ENCODE assay signal across 8 mouse cellular contexts in the genomic region with DNA sequence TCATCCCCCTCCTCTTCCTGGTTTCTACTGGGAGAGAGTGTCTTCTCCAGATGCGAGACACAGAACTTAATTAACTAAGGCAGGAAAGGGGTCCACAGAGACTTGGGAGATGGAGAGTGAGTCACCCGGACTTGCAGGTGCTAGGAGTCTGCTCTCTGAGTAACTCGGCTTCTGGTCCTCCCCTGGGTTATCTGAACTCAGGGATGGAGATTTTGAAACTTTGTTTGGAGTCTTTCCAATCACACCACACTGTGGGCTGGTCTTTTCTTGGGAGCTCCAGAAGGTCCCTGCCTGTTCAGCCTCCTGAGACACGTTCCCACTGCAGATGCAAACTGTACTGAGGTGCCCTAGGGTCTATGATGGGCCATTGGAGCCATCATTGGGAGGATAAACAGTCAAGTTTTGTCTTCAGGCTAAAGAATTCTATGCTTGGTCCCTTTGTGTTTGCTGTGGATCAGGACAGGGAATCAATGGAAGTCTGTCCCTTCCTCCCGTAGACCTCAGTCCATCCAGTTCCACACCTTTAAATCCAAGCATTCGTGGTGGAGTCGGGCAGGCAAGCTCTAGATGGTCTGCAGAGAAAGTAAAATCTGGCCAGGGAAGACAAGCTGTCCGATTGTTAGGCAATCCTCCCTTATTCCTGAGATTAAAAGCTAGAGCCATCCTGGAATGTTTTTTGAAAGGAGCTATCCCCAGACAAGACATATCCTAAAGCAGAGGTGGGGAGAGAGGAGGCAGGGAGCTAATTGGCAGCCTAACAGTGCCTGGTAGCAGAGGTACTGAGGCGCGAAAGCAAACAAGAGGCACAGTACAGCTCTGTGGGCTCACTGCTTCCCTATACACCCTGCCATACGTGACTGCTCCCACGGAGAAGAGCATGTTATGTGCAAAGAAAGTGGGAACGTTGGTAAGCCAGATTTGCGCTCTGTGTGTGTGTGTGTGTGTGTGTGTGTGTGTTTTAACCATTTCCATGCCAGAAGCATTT. TPM values are rescaled to one million over a fixed set of nuclear protein-coding genes. Genes with fewer than 3 reads are reported as not detected.
A peak's percentile ranks its signal among the peaks of the same experiment; 100 is the strongest.
DNase-seq lines count a peak whose midpoint lies in the region; ATAC-seq lines count a peak whose summit lies in the region.

No protein-coding gene starts in this region.

- WGBS in heart, embryonic 10.5 days = 26% methylated on average over 14 of the region's 14 CpGs
- WGBS in neural tube, embryonic 14.5 days = 17% methylated on average over 14 of the region's 14 CpGs

- peak; percentile 34 for DNase-seq in embryo, embryonic 10 days (ENCODE audit: low spot score)
- DNase-seq in embryo, embryonic 9.5 days (ENCODE audit: extremely low spot score) = no peak
- peak; percentile 77 for DNase-seq in MN1 (ENCODE audit: low spot score)
- DNase-seq in heart, embryonic 10.5 days (ENCODE audit: low spot score) = no peak
- peak; percentile 52 to 78 for DNase-seq in left cerebral cortex, postnatal 25 days (ENCODE audit: low spot score in 2 of 2)
- no peak for DNase-seq in cerebellum, adult 11 months
- DNase-seq in urinary bladder, adult 2 months (ENCODE audit: low spot score) = no peak

- intact Hi-C loops in left cerebral cortex, postnatal 25 days (cut with DNase I) = loop anchor here (5.0 kb wide), 1 partner anchor 121 kb away; no protein-coding TSS in a partner anchor

- peak overlapping the region; percentile 89; the same call in 1 of the 2 replicates for H3K27ac ChIP-seq in heart, embryonic 10.5 days
- H3K27ac ChIP-seq in neural tube, embryonic 14.5 days (ENCODE audit: low read depth, low read length) = no peak overlapping the region

- H3K9ac ChIP-seq in neural tube, embryonic 14.5 days (replicated peaks; ENCODE audit: low read depth, low read length) = peak overlapping the region; percentile 65

- no peaks in the 10 kb centered on the region for H3K36me3 ChIP-seq in heart, embryonic 10.5 days
- no peaks in the 10 kb centered on the region for H3K36me3 ChIP-seq in neural tube, embryonic 14.5 days (ENCODE audit: control insufficient read depth, insufficient read depth, low read length)

- H3K4me3 ChIP-seq in heart, embryonic 10.5 days = peak overlapping the region; percentile 77
- peak overlapping the region; percentile 65 for H3K4me3 ChIP-seq in neural tube, embryonic 14.5 days (ENCODE audit: low read depth, low read length)

- peaks cover 15% of the 10 kb centered on the region; the same call in 1 of the 2 replicates for H3K4me1 ChIP-seq in heart, embryonic 10.5 days
- H3K4me1 ChIP-seq in neural tube, embryonic 14.5 days (ENCODE audit: control insufficient read depth, insufficient read depth, low read length) = no peaks in the 10 kb centered on the region

- ATAC-seq in neural tube, embryonic 14.5 days (ENCODE audit: low read depth) = peak; percentile 55; the same call in 1 of the 2 replicates

- H3K4me2 ChIP-seq in neural tube, embryonic 14.5 days (ENCODE audit: low read depth, low read length) = peak overlapping the region; percentile 56

- H3K27me3 ChIP-seq in heart, embryonic 10.5 days (ENCODE audit: insufficient read depth, poor library complexity, severe bottlenecking) = peaks cover 3% of the 10 kb centered on the region; the same call in 1 of the 2 replicates
- H3K27me3 ChIP-seq in neural tube, embryonic 14.5 days (ENCODE audit: control insufficient read depth, insufficient read depth, low read length) = no peaks in the 10 kb centered on the region

- no peaks in the 10 kb centered on the region for H3K9me3 ChIP-seq in heart, embryonic 10.5 days
- no peaks in the 10 kb centered on the region for H3K9me3 ChIP-seq in neural tube, embryonic 14.5 days (ENCODE audit: control insufficient read depth, low read length)

RNA-seq across cellular contexts. Expression of a gene that starts 1.2 kb away (rescaled TPM):
- 2.4 and 4.3 TPM in 2 replicates for polyA plus RNA-seq in heart, embryonic 10.5 days (2016; fragmentation: Nextera tagmentation; extraction: Ambion mirVana)
- 1 to 10 TPM; 5.5 to 6.8 TPM for total RNA-seq in left cerebral cortex, postnatal 25 days (2021)
- 4.2 and 4.8 TPM in 2 replicates for polyA plus RNA-seq in neural tube, embryonic 14.5 days (2014; fragmentation: Nextera tagmentation; extraction: Ambion mirVana)
- 1.5 TPM in 2 replicates for polyA plus RNA-seq in urinary bladder, adult 2 months (2012; rRNA removed)

RNA-seq across cellular contexts. Expression of a gene that starts 14.4 kb away (rescaled TPM):
- polyA plus RNA-seq in heart, embryonic 10.5 days (2016; fragmentation: Nextera tagmentation; extraction: Ambion mirVana) = 75.9 and 94.4 TPM in 2 replicates
- total RNA-seq in left cerebral cortex, postnatal 25 days (2021) = 10 to 100 TPM; 30.6 to 32.3 TPM
- 34.9 and 38.2 TPM in 2 replicates for polyA plus RNA-seq in neural tube, embryonic 14.5 days (2014; fragmentation: Nextera tagmentation; extraction: Ambion mirVana)
- 25.9 and 30.1 TPM in 2 replicates for polyA plus RNA-seq in urinary bladder, adult 2 months (2012; rRNA removed)

Comparison
In these comparisons a context has a peak if more than half of its experiments do, and no peak if none do; other contexts are left out.
1. DNase-seq: peak in embryo, embryonic 10 days (single experiment), MN1 (single experiment) and left cerebral cortex, postnatal 25 days (2 of 2); none in embryo, embryonic 9.5 days (single experiment), heart, embryonic 10.5 days (single experiment), cerebellum, adult 11 months (single experiment) and urinary bladder, adult 2 months (single experiment).